Mouse (Mus musculus) splenic B cell, adult 2 months (primary cell): Measurements from ENCODE around the gene B9d1.
A peak's percentile ranks its signal among the peaks of the same experiment; 100 is the strongest.

Source experiments
- DNase-seq: peaks from one replicate; pipeline ENCODE4 v3.0.0-alpha.2; 2011; ENCODE audit warnings: low read depth, low spot score
- H3K27me3 ChIP-seq: 2 replicates; pipeline ENCODE4 v1.6.1; 2012; ENCODE audit warnings: mild to moderate bottlenecking, low read length, moderate library complexity, mixed read lengths; ENCODE audit not compliant: control insufficient read depth, poor library complexity, insufficient read depth, severe bottlenecking
- H3K36me3 ChIP-seq: 2 replicates; pipeline ENCODE4 v1.6.1; 2012; ENCODE audit warnings: mild to moderate bottlenecking, low read length, moderate library complexity, mixed read lengths; ENCODE audit not compliant: control insufficient read depth, poor library complexity, insufficient read depth, severe bottlenecking

The B9d1 gene

GRCm38 (mm10) chr11:61497490-61497889 is 7.5 kb upstream of the B9d1 start:
- Histone ChIP-seq H3K36me3 (no peaks in the 10 kb centered on the region), H3K27me3 (no peaks in the 10 kb centered on the region)
- DNase-seq: no peak

GRCm38 (mm10) chr11:61498736-61499504 is 6.0 kb upstream of the B9d1 start:
- Histone ChIP-seq H3K27me3 (no peaks in the 10 kb centered on the region), H3K36me3 (no peaks in the 10 kb centered on the region)
- peak; percentile 61 for DNase-seq

- no peaks in the 10 kb centered on the region for H3K36me3 ChIP-seq
- H3K27me3 ChIP-seq: no peaks in the 10 kb centered on the region
- no peak for DNase-seq
Measured at GRCm38 (mm10) chr11:61503933-61504332, 1.0 kb upstream of the B9d1 start.

GRCm38 (mm10) chr11:61514953-61515352 is 10.0 kb downstream of the B9d1 start:
- H3K36me3 ChIP-seq: no peaks in the 10 kb centered on the region
- H3K27me3 ChIP-seq: no peaks in the 10 kb centered on the region
- DNase-seq: peak; percentile 39

- DNase-seq: no peak
- Histone ChIP-seq H3K27me3 (no peaks in the 10 kb centered on the region), H3K36me3 (no peaks in the 10 kb centered on the region)
Measured at GRCm38 (mm10) chr11:61517971-61518370, 13.0 kb downstream of the B9d1 start.

GRCm38 (mm10) chr11:61518871-61519270 is 13.9 kb downstream of the B9d1 start:
- no peaks in the 10 kb centered on the region for H3K27me3 ChIP-seq
- no peaks in the 10 kb centered on the region for H3K36me3 ChIP-seq
- DNase-seq: no peak

GRCm38 (mm10) chr11:61519484-61520107 is 14.7 kb downstream of the B9d1 start:
- Histone ChIP-seq H3K27me3 (no peaks in the 10 kb centered on the region), H3K36me3 (no peaks in the 10 kb centered on the region)
- no peak for DNase-seq

- no peak for DNase-seq
Measured at GRCm38 (mm10) chr11:61526872-61527271, 21.9 kb downstream of the B9d1 start.

GRCm38 (mm10) chr11:61529268-61529713 is 24.3 kb downstream of the B9d1 start:
- no peaks in the 10 kb centered on the region for H3K27me3 ChIP-seq
- no peaks in the 10 kb centered on the region for H3K36me3 ChIP-seq
- DNase-seq: no peak

More at GRCm38 (mm10) chr11:61526872-61527271, 21.9 kb downstream of the B9d1 start:
- Histone ChIP-seq H3K36me3 (no peaks in the 10 kb centered on the region), H3K27me3 (no peaks in the 10 kb centered on the region)

GRCm38 (mm10) chr11:61532820-61533219 is 27.9 kb downstream of the B9d1 start:
- Histone ChIP-seq H3K36me3 (no peaks in the 10 kb centered on the region), H3K27me3 (no peaks in the 10 kb centered on the region)
- DNase-seq: no peak

GRCm38 (mm10) chr11:61533571-61533970 is 28.6 kb downstream of the B9d1 start:
- no peaks in the 10 kb centered on the region for H3K27me3 ChIP-seq
- H3K36me3 ChIP-seq: no peaks in the 10 kb centered on the region
- DNase-seq: no peak

GRCm38 (mm10) chr11:61535530-61535929 is 30.6 kb downstream of the B9d1 start:
- DNase-seq: no peak
- H3K27me3 ChIP-seq: no peaks in the 10 kb centered on the region
- no peaks in the 10 kb centered on the region for H3K36me3 ChIP-seq

- DNase-seq: no peak
- no peaks in the 10 kb centered on the region for H3K36me3 ChIP-seq
- H3K27me3 ChIP-seq: no peaks in the 10 kb centered on the region
Measured at GRCm38 (mm10) chr11:61536952-61537351, 32.0 kb downstream of the B9d1 start.

GRCm38 (mm10) chr11:61537362-61537761 is 32.4 kb downstream of the B9d1 start:
- no peaks in the 10 kb centered on the region for H3K27me3 ChIP-seq
- H3K36me3 ChIP-seq: no peaks in the 10 kb centered on the region
- no peak for DNase-seq

- Histone ChIP-seq H3K36me3 (no peaks in the 10 kb centered on the region), H3K27me3 (no peaks in the 10 kb centered on the region)
- DNase-seq: no peak
Measured at GRCm38 (mm10) chr11:61540642-61541041, 35.7 kb downstream of the B9d1 start.
